ENCODE assay signal across 22 mouse cellular contexts in the genomic region with DNA sequence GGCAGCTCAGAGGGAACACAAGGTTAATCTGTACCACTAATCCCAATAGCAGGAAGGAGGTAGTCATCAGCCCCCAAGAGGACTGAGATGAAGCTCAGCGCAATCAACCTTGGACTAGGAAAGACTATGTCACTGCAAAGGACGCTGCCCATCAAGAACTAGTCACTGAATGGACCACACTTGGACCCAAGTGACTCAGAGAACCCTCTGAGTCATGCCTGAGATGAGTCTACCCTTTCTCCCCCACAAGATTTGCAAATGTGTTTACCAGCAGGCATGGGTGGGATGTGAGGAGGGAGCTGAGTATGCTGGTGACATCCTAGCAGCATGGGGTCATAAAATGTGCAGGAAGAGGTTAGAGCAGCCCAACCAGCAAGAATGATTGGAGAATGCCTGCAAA.
DNase-seq lines count a peak whose midpoint lies in the region; ATAC-seq and TF ChIP-seq lines count a peak whose summit lies in the region.
"Had no signal": no experiment of that assay in that cellular context is flagged by ENCODE, and none has a peak within 500 bp of the region (broad histone marks: within the 10 kb centered on the region; RNA-seq: fewer than 3 reads in every experiment).

No protein-coding gene starts in this region.

- H3K27ac ChIP-seq in cerebellum, adult 2 months (ENCODE audit: insufficient read depth, low read length), result no peak overlapping the region
- H3K27ac ChIP-seq in kidney, adult 2 months (ENCODE audit: insufficient read depth, low read depth, low read length), result no peak overlapping the region
- H3K27ac ChIP-seq: forebrain, embryonic 13.5 days; heart, embryonic 10.5 days; hindbrain, embryonic 12.5 days had no signal

- peak; percentile 62; the same call in 1 of the 2 replicates for ATAC-seq in frontal cortex, adult (ENCODE audit: low TSS enrichment)
- ATAC-seq: forebrain, embryonic 13.5 days; forebrain, postnatal 0 days; hindbrain, embryonic 16.5 days; inflammation-experienced regulatory T-cells, adult 6 months; intestine, postnatal 0 days had no signal

- no peaks in the 10 kb centered on the region for H3K36me3 ChIP-seq in kidney, adult 2 months (ENCODE audit: control insufficient read depth, insufficient read depth, low read length)
- H3K36me3 ChIP-seq: heart, embryonic 10.5 days; hindbrain, embryonic 12.5 days had no signal

- no peak for TF ChIP-seq POLR2A in cerebellum, adult 2 months (IDR thresholded peaks at IDR 0.05; ENCODE audit: borderline replicate concordance, insufficient read depth, low read length)
- no peak for TF ChIP-seq POLR2A in kidney, adult 2 months (IDR thresholded peaks at IDR 0.05; ENCODE audit: low read depth, low read length)

- H3K4me1 ChIP-seq in cerebellum, adult 2 months (ENCODE audit: control insufficient read depth, insufficient read depth, low read length), result no peaks in the 10 kb centered on the region
- H3K4me1 ChIP-seq in kidney, adult 2 months (ENCODE audit: control insufficient read depth, insufficient read depth, low read length), result no peaks in the 10 kb centered on the region
- H3K4me1 ChIP-seq: forebrain, embryonic 13.5 days; heart, embryonic 10.5 days; hindbrain, embryonic 12.5 days had no signal

- H3K27me3 ChIP-seq in cerebellum, adult 2 months (ENCODE audit: control insufficient read depth, insufficient read depth, low read length), result no peaks in the 10 kb centered on the region
- H3K27me3 ChIP-seq in kidney, adult 2 months (replicated peaks; ENCODE audit: control insufficient read depth, insufficient read depth, low read length), result no peaks in the 10 kb centered on the region
- H3K27me3 ChIP-seq: CH12.LX; forebrain, embryonic 13.5 days; hindbrain, embryonic 12.5 days had no signal

- no peak for DNase-seq in frontal cortex, postnatal 14 days (ENCODE audit: low spot score in 2 of 2)
- peak; percentile 1 for DNase-seq in 3T3-L1 (ENCODE audit: low read depth, low spot score)
- peak; percentile 59 for DNase-seq in adrenal gland, adult 8-10 months
- DNase-seq in adrenal gland, postnatal 36 days, result peak; percentile 37 to 46
- DNase-seq in cerebellum, adult 2 months, result no peak
- DNase-seq in cerebellum, adult 18-20 months, result no peak
- no peak for DNase-seq in kidney, adult 2 months
- DNase-seq: cerebellum, adult 11 months; cerebellum, adult 9-11 months; cerebellum, postnatal 36 days; forebrain, postnatal 0 days; heart, adult 18-20 months; heart, postnatal 10 days; heart, postnatal 4 days had no signal

- no peak for TF ChIP-seq CTCF in cerebellum, adult 2 months (IDR thresholded peaks at IDR 0.05; ENCODE audit: borderline replicate concordance, insufficient read depth, low read depth, low read length)
- no peak for TF ChIP-seq CTCF in kidney, adult 2 months (conservative IDR thresholded peaks at IDR 0.05; ENCODE audit: insufficient read depth, insufficient read length, low read depth, low read length)

- WGBS in cerebellum, adult 2 months, result 73% methylated on average over 2 of the region's 2 CpGs
- 70% methylated on average over 2 of the region's 2 CpGs for WGBS in kidney, adult 2 months

- H3K4me3 ChIP-seq in cerebellum, adult 2 months (replicated peaks; ENCODE audit: insufficient read depth, low read depth, low read length), result no peak overlapping the region
- no peak overlapping the region for H3K4me3 ChIP-seq in kidney, adult 2 months (ENCODE audit: insufficient read depth, low read depth, low read length)
- H3K4me3 ChIP-seq: forebrain, embryonic 13.5 days; heart, embryonic 10.5 days; hindbrain, embryonic 12.5 days had no signal

Comparison
In these comparisons a context has a peak if more than half of its experiments do, and no peak if none do; other contexts are left out.
1. DNase-seq: peak in 3T3-L1 (single experiment), adrenal gland, adult 8-10 months (single experiment) and adrenal gland, postnatal 36 days (2 of 2); none in frontal cortex, postnatal 14 days (0 of 2), cerebellum, adult 2 months (0 of 2), cerebellum, adult 18-20 months (0 of 2) and kidney, adult 2 months (single experiment).